In genomic region chr16:31276962-31277361, GRCm38 (mm10) we compare ENCODE assay signal across 9 mouse cellular contexts. TPM values are rescaled to one million over a fixed set of nuclear protein-coding genes. Genes with fewer than 3 reads are reported as not detected.
A peak's percentile ranks its signal among the peaks of the same experiment; 100 is the strongest.
DNase-seq lines count a peak whose midpoint lies in the region; ATAC-seq and TF ChIP-seq lines count a peak whose summit lies in the region.
"Had no signal": no experiment of that assay in that cellular context is flagged by ENCODE, and none has a peak within 500 bp of the region (broad histone marks: within the 10 kb centered on the region; RNA-seq: fewer than 3 reads in every experiment).

No protein-coding gene starts in this region.

- no peak overlapping the region for H3K9ac ChIP-seq in intestine, embryonic 16.5 days (ENCODE audit: low read depth, low read length)
- H3K9ac ChIP-seq in midbrain, embryonic 14.5 days (replicated peaks; ENCODE audit: low read length): no peak overlapping the region

- peaks cover 16% of the 10 kb centered on the region for H3K4me1 ChIP-seq in intestine, embryonic 16.5 days (ENCODE audit: control insufficient read depth, insufficient read depth, low read length)
- H3K4me1 ChIP-seq in midbrain, embryonic 14.5 days (ENCODE audit: control insufficient read depth, insufficient read depth, low read length): peaks cover 21% of the 10 kb centered on the region

- intact Hi-C loops in gastrocnemius, postnatal 14 days (cut with DNase I; ENCODE audit: low total_unique reads): loop anchor here (10.0 kb wide), 1 partner anchor 68 kb away; no protein-coding TSS in a partner anchor

- no peak overlapping the region for H3K4me2 ChIP-seq in intestine, embryonic 16.5 days (ENCODE audit: low read depth, low read length)
- no peak overlapping the region for H3K4me2 ChIP-seq in midbrain, embryonic 14.5 days (ENCODE audit: low read length)

- no peak for TF ChIP-seq CTCF in layer of hippocampus, adult 2 months (conservative IDR thresholded peaks at IDR 0.05)

- DNase-seq in layer of hippocampus, adult 2 months (ENCODE audit: low spot score in 2 of 2): no peak
- no peak for DNase-seq in layer of hippocampus, postnatal 14 days (ENCODE audit: low spot score in 2 of 2)
- DNase-seq in gastrocnemius, postnatal 14 days: peak; percentile 44
- peak; percentile 49 for DNase-seq in lung, postnatal 10 days
- DNase-seq in midbrain, embryonic 14.5 days: no peak
- DNase-seq in frontal cortex, postnatal 36 days (ENCODE audit: low spot score in 2 of 2): no peak
- no peak for DNase-seq in cerebellum, postnatal 10 days

- H3K36me3 ChIP-seq in intestine, embryonic 16.5 days (ENCODE audit: control insufficient read depth, insufficient read depth, low read length): no peaks in the 10 kb centered on the region
- no peaks in the 10 kb centered on the region for H3K36me3 ChIP-seq in midbrain, embryonic 14.5 days (ENCODE audit: control insufficient read depth, insufficient read depth, low read length)

- ATAC-seq in intestine, embryonic 16.5 days: no peak
- no peak for ATAC-seq in midbrain, embryonic 14.5 days (ENCODE audit: low FRiP score, low TSS enrichment)

- WGBS in intestine, embryonic 16.5 days: 66% methylated on average over 7 of the region's 7 CpGs
- WGBS in midbrain, embryonic 14.5 days: 91% methylated on average over 7 of the region's 7 CpGs

- H3K9me3 ChIP-seq in intestine, embryonic 16.5 days (ENCODE audit: control insufficient read depth, low read length): no peaks in the 10 kb centered on the region
- H3K9me3 ChIP-seq in midbrain, embryonic 14.5 days (ENCODE audit: control insufficient read depth, low read length): no peaks in the 10 kb centered on the region
- H3K9me3 ChIP-seq: G1E had no signal

- H3K4me3 ChIP-seq in layer of hippocampus, adult 2 months: no peak overlapping the region
- no peak overlapping the region for H3K4me3 ChIP-seq in intestine, embryonic 16.5 days (ENCODE audit: low read length)
- no peak overlapping the region for H3K4me3 ChIP-seq in midbrain, embryonic 14.5 days (replicated peaks; ENCODE audit: low read depth, low read length)

- H3K27ac ChIP-seq in layer of hippocampus, adult 2 months: peak overlapping the region; percentile 92
- H3K27ac ChIP-seq in intestine, embryonic 16.5 days (ENCODE audit: low read length): peak overlapping the region; percentile 60
- no peak overlapping the region for H3K27ac ChIP-seq in midbrain, embryonic 14.5 days (replicated peaks; ENCODE audit: low read depth, low read length)

- H3K27me3 ChIP-seq in intestine, embryonic 16.5 days (replicated peaks; ENCODE audit: control insufficient read depth, insufficient read depth, low read length): no peaks in the 10 kb centered on the region
- H3K27me3 ChIP-seq in midbrain, embryonic 14.5 days (ENCODE audit: control insufficient read depth, insufficient read depth, low read length): no peaks in the 10 kb centered on the region

RNA-seq across cellular contexts. Expression of gene Ppp1r2, which starts 1.9 kb away (rescaled TPM):
- 10 to 100 TPM; 93.3 to 98.1 TPM for total RNA-seq in layer of hippocampus, adult 2 months (2021)
- total RNA-seq in layer of hippocampus, postnatal 14 days (2021): 10 to 100 TPM; 74.8 to 75.6 TPM
- total RNA-seq in gastrocnemius, postnatal 14 days (2021): 10 to 100 TPM; 71.6 to 76.0 TPM
- polyA plus RNA-seq in intestine, embryonic 16.5 days (2015; fragmentation: Nextera tagmentation; extraction: Ambion mirVana): 76.2 and 84.2 TPM in 2 replicates
- polyA plus RNA-seq in midbrain, embryonic 14.5 days (2014; fragmentation: Nextera tagmentation; extraction: Ambion mirVana): 82.0 and 100 TPM in 2 replicates

RNA-seq across cellular contexts. Expression of gene Apod, which starts 37.6 kb away (rescaled TPM):
- total RNA-seq in layer of hippocampus, adult 2 months (2021): 100 to 1,000 TPM; 107 to 123 TPM
- 10 to 100 TPM; 49.3 to 58.6 TPM for total RNA-seq in layer of hippocampus, postnatal 14 days (2021)
- total RNA-seq in gastrocnemius, postnatal 14 days (2021): 10 to 100 TPM; 11.1 to 24.4 TPM
- 0.82 and 0.83 TPM in 2 replicates for polyA plus RNA-seq in intestine, embryonic 16.5 days (2015; fragmentation: Nextera tagmentation; extraction: Ambion mirVana)
- polyA plus RNA-seq in midbrain, embryonic 14.5 days (2014; fragmentation: Nextera tagmentation; extraction: Ambion mirVana): 36.8 and 104 TPM in 2 replicates
- total RNA-seq: G1E had no signal
- polyA plus RNA-seq: G1E had no signal

Comparison
In these comparisons a context has a peak if more than half of its experiments do, and no peak if none do; other contexts are left out.
1. DNase-seq: peak in gastrocnemius, postnatal 14 days (single experiment) and lung, postnatal 10 days (single experiment); none in layer of hippocampus, adult 2 months (0 of 2), layer of hippocampus, postnatal 14 days (0 of 2), midbrain, embryonic 14.5 days (single experiment), frontal cortex, postnatal 36 days (0 of 2) and cerebellum, postnatal 10 days (0 of 2).